Mouse (Mus musculus) kidney, embryonic 14.5 days (tissue): ENCODE results near the gene Calm1. TPM values are rescaled to one million over a fixed set of nuclear protein-coding genes. Genes with fewer than 3 reads are reported as not detected.

Source experiments
- ATAC-seq: fragments of 200-750 bp; cut with Nextera tagmentation; 2 replicates; pipeline ENCODE4 v1.8.0; 2017; ENCODE audit warnings: moderate number of reproducible peaks, mild to moderate bottlenecking, moderate TSS enrichment, moderate library complexity; ENCODE audit not compliant: low FRiP score, low TSS enrichment
- H3K27ac ChIP-seq: fragments of 300-500 bp; sonication (generic); 2 replicates; pipeline ENCODE4 v1.5.1; 2014; ENCODE audit warnings: low read depth, mild to moderate bottlenecking, low read length, moderate library complexity, mixed read lengths
- H3K27me3 ChIP-seq: fragments of 300-500 bp; sonication (generic); 2 replicates; pipeline ENCODE4 v1.6.1; 2014; ENCODE audit warnings: mild to moderate bottlenecking, low read length; ENCODE audit not compliant: control insufficient read depth, insufficient read depth
- H3K36me3 ChIP-seq: fragments of 300-500 bp; sonication (generic); 2 replicates; pipeline ENCODE4 v1.6.1; 2014; ENCODE audit warnings: low read length, mixed read lengths; ENCODE audit not compliant: control insufficient read depth, insufficient read depth
- H3K4me1 ChIP-seq: fragments of 300-500 bp; sonication (generic); 2 replicates; pipeline ENCODE4 v1.6.1; 2014; ENCODE audit warnings: low read length, mixed read lengths; ENCODE audit not compliant: control insufficient read depth, insufficient read depth
- H3K4me2 ChIP-seq: fragments of 300-500 bp; sonication (generic); replicated peaks from 2 replicates; pipeline ENCODE4 v1.6.1; 2014; ENCODE audit warnings: low read depth, mild to moderate bottlenecking, low read length
- H3K4me3 ChIP-seq: fragments of 300-500 bp; sonication (generic); 2 replicates; pipeline ENCODE4 v1.5.1; 2014; ENCODE audit warnings: mild to moderate bottlenecking, low read length
- H3K9ac ChIP-seq: fragments of 300-500 bp; sonication (generic); 2 replicates; pipeline ENCODE4 v1.6.1; 2014; ENCODE audit warnings: low read depth, mild to moderate bottlenecking, low read length, moderate library complexity
- H3K9me3 ChIP-seq: fragments of 300-500 bp; sonication (generic); 2 replicates; pipeline ENCODE4 v1.6.1; 2016; ENCODE audit warnings: low read length; ENCODE audit not compliant: control insufficient read depth
- WGBS: fragments of 180-500 bp; shearing (Covaris S2); extraction: QIAGEN DNeasy Blood & Tissue Kit; methylation state at CpG from one replicate; pipeline ENCODE4 v1.1.7; 2014; 5-methylcytosine and 5-hydroxymethylcytosine counted together
- polyA plus RNA-seq: library from polyadenylated mRNA; unstranded; fragments of >200 nt; fragmentation: Nextera tagmentation; extraction: Ambion mirVana; gene quantifications from 2 replicates; pipeline ENCODE4 v1.2.1, GENCODE M21; 2014

Calm1 gene
- polyA plus RNA-seq, 1 experiment from 2014 or later, result 1,237 TPM

- no peaks in the 10 kb centered on the region for H3K9me3 ChIP-seq
- ATAC-seq, result no peak
- no peak overlapping the region for H3K4me2 ChIP-seq
- no peaks in the 10 kb centered on the region for H3K27me3 ChIP-seq
- no peaks in the 10 kb centered on the region for H3K36me3 ChIP-seq
- H3K27ac ChIP-seq, result no peak overlapping the region
- no peak overlapping the region for H3K9ac ChIP-seq
- H3K4me3 ChIP-seq, result no peak overlapping the region
- 57% methylated on average over 5 of the region's 5 CpGs for WGBS
- no peaks in the 10 kb centered on the region for H3K4me1 ChIP-seq
Observed at GRCm38 (mm10) chr12:100244580-100244979, 45.3 kb downstream of the Calm1 start.

GRCm38 (mm10) chr12:100249170-100249569 lies 49.9 kb downstream of the Calm1 start:
- Histone ChIP-seq H3K27me3 (no peaks in the 10 kb centered on the region), H3K36me3 (no peaks in the 10 kb centered on the region), H3K27ac (no peak overlapping the region), H3K4me2 (no peak overlapping the region), H3K9ac (no peak overlapping the region), H3K4me3 (no peak overlapping the region), H3K9me3 (no peaks in the 10 kb centered on the region), H3K4me1 (no peaks in the 10 kb centered on the region)
- no peak for ATAC-seq
- WGBS, result 92% methylated on average over 7 of the region's 7 CpGs

- Histone ChIP-seq H3K9me3 (no peaks in the 10 kb centered on the region), H3K36me3 (no peaks in the 10 kb centered on the region), H3K9ac (no peak overlapping the region), H3K27me3 (no peaks in the 10 kb centered on the region), H3K4me3 (no peak overlapping the region), H3K4me1 (no peaks in the 10 kb centered on the region), H3K27ac (no peak overlapping the region), H3K4me2 (no peak overlapping the region)
- WGBS, result 79% methylated on average over 4 of the region's 4 CpGs
- no peak for ATAC-seq
Observed at GRCm38 (mm10) chr12:100254471-100254870, 55.2 kb downstream of the Calm1 start.

GRCm38 (mm10) chr12:100255441-100255949 lies 56.3 kb downstream of the Calm1 start:
- no peak overlapping the region for H3K4me3 ChIP-seq
- ATAC-seq, result no peak
- 82% methylated on average over 2 of the region's 2 CpGs for WGBS
- H3K27me3 ChIP-seq, result no peaks in the 10 kb centered on the region
- H3K4me2 ChIP-seq, result no peak overlapping the region
- no peak overlapping the region for H3K27ac ChIP-seq
- no peak overlapping the region for H3K9ac ChIP-seq
- H3K4me1 ChIP-seq, result no peaks in the 10 kb centered on the region
- no peaks in the 10 kb centered on the region for H3K9me3 ChIP-seq
- no peaks in the 10 kb centered on the region for H3K36me3 ChIP-seq

- 77% methylated on average over 3 of the region's 3 CpGs for WGBS
- no peak overlapping the region for H3K9ac ChIP-seq
Observed at GRCm38 (mm10) chr12:100257779-100258178, 58.5 kb downstream of the Calm1 start.

More at GRCm38 (mm10) chr12:100257779-100258178, 58.5 kb downstream of the Calm1 start:
- no peak for ATAC-seq
- Histone ChIP-seq H3K4me3 (no peak overlapping the region), H3K27ac (no peak overlapping the region), H3K4me2 (no peak overlapping the region), H3K36me3 (no peaks in the 10 kb centered on the region), H3K9me3 (no peaks in the 10 kb centered on the region), H3K4me1 (no peaks in the 10 kb centered on the region), H3K27me3 (no peaks in the 10 kb centered on the region)

Other genes with a start within 250 kb of the Calm1 start
- 0.14 and 0.15 TPM in 2 replicates for gene Kcnk13, start 234.9 kb upstream of the Calm1 start, polyA plus RNA-seq
- gene Psmc1, start 89.3 kb upstream of the Calm1 start, polyA plus RNA-seq, result 324 and 348 TPM in 2 replicates
- gene Nrde2, start 39.8 kb upstream of the Calm1 start, polyA plus RNA-seq, result 11.7 and 20.1 TPM in 2 replicates